Mouse (Mus musculus): ENCODE measurements at regions not wholly inside any gene's neighbourhood (a gene's known extent, or its start where the extent isn't known, plus 50 kb on each side); places are given as distances from the start of the nearest gene placed in this dataset.
A peak's percentile ranks its signal among the peaks of the same experiment; 100 is the strongest.

DNA sequence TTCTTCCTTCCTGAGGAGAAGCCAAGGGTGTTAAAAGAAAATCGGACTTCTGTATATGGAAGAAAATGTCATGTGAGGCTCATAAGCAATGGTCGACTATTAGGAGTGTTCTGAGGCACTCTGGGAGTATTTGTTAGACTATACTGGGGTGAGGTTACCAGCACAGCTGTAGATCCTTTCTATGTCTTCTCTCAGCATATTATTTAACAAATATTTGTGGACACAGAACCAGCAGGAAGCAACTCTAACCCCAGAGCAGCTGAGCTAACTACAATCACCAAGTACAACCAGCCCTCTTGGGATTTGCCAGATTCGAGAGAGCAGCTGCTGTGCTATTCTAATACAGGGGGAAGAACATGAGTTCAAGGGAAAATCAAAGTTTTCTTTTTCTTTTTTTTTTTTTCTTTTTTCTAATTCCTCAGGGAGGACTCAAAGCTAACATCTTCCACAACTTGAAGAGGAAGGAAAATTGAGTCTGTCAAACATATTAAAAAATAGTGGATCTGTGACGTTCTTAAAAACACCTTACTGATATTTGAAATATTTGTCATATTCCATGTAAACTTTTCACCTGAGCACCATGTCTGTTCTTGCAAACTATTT is 933.3 kb upstream of the Cited2 start:
- DNase-seq, result peak; percentile 66

DNA sequence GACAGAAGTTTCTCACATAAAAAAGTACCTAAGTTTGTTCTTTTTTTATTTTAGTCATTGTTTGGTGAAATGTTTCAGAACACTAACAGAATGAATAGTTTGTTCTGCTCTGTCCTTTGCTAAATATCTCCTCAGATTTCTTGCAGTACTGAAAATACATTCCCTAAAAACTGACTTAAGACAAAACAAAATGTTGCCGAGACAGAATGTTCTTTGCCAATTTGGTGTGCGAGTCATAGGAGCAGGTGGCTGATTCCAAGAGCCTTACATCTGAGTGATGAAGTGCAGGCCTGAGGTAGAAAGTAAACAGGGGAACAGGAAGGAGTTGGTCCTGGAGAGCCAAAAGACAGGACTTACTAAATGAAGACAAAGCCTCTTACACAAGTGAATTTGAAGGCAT is 919.0 kb upstream of the Cited2 start:
- no peak for DNase-seq

DNA sequence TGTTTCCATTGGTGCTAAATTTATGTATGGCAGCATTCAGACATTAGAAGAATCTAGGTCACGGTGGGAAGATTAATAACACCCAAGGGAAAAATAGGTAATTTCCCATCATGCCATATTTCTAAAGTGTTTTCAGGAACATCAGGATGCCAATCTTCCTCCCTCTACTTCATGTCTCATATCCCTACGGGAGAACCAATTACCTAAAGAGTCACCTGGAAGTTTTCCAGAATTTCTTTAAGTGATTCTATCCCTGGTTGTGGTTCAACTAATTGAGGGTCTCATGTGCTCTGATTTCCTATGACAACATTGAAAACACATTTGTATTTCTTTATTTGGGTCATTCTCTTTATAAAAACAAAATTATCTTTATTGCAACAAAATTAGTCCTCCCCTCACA is 912.3 kb upstream of the Cited2 start:
- DNase-seq, result no peak

DNA sequence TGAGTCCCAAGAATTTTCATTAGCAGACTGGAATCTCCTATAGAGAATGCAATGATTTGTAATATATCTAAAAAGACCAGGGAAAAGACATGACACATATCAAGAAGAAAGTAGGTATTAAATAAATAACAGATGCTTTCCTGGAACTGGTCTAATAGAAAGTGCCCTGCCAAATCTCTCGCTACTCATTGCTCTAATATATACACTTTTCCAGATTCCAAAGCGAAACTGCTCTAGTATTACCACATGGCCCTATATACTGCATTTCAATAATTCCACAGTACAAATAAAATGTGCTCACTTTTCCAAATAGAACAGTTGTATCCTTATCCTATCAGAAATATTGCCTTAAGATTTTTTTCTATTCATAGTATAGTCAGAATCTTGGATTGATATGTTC is 909.0 kb upstream of the Cited2 start:
- DNase-seq, result no peak

DNA sequence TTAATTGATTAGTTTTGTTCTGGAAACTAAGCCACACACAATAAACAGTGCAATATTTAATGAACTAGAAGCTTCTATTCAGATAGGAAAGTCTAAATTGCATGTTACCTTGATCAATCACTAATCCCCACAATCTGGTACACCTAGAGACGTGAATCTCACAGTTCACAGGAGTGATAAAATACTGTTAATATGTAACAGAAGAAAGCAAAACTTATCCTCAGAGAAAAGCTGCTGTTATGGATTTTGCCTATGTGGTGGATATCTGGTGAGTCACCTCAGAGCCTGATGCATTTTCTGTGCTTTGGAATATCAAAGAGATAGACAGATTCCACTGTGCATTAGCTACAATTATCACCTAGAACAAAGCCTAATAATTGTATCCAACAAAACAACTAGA is 861.5 kb upstream of the Cited2 start:
- no peak for DNase-seq

DNA sequence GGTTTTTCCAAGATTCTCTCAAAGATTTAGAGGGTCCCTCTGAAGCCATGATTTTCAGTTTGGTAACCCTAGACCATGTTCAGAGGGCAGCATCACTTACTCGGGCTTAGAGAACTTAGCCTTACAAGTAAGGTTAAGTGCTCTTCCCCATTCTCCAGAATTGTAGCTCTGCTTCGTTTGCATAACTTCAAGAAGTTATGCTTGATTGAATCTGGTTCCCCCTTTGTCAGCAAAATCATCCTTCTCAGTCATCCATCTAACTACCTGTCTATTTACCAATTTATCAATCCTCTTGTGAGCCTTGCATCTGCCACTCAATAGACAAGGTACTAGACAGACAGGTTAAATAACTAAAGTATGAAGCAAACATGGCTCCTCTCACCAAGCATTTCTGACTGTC is 856.1 kb upstream of the Cited2 start:
- DNase-seq, result no peak

DNA sequence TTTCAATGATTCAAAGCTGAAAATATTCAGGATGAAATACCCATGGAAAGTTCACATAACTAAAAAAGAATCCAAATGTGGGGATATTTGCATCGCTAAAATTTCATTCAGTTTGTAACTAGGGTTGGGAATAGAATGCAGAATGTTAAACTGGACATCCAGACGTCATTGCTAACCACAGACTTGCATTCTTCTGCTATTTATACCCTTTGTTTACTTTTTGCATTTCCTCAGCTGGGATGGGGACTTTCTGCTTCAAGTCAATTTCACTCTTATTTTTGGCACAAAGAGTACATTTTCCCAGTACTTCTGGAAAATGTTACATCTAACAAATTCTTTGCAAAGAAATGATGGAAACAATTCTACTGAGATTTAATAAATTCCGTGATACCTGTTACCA is 848.9 kb upstream of the Cited2 start:
- DNase-seq, result no peak

DNA sequence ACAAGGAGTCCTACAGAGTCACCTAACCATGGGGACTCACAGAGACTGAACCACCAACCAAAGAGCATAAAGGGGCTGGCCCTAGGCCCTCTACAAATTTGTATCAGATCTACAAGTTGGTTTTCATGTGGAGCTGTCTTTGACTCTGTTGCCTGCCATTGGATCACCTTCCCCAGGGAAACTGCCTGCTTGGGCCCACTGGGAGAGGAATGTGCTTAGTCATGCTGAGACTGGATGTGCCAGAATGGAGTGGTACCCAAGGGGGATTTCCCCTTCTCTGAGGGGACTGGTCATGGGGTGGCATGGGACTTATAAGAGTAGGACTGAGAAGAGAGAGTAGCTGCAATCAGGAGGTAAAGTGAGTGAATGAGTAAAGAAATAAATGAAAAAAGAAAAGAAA is 844.8 kb upstream of the Cited2 start:
- DNase-seq, result no peak

DNA sequence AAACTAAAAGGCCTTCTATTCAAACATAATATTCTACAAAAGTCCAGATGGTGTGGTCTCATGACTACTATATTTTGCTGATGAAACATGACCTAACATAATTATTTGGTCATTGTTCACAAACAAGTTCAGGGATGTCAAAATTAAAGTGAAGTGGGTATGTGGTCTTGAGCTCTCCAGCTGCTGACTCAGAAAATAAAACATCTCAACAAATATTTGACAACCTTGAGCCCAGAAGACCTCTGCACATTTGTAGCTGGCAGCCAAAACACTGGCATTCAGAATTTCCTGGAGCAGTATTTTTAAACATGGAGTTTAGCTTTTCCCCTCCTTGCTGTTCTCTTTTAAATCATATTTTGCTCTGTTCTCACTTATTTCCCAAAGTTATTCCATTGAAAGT is 829.7 kb upstream of the Cited2 start:
- no peak for DNase-seq

DNA sequence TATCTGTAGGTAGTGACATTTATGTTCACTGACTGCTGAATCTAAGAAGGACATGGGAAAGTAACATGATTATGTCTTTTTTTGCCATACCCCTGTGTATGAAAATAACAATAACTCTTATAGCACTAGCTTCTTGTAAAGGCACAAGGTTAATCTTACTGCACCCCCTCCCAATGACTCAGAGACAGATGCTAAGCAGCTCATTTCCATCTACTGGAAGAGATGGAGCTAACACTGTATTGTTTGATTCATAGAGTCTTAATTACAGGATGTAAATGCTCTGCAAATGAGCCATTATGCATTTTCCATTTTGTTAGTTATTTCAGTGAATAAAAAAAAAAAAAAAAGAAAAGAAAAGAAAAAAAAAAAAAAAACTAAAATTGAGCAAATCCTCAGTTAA is 827.7 kb upstream of the Cited2 start:
- no peak for DNase-seq

DNA sequence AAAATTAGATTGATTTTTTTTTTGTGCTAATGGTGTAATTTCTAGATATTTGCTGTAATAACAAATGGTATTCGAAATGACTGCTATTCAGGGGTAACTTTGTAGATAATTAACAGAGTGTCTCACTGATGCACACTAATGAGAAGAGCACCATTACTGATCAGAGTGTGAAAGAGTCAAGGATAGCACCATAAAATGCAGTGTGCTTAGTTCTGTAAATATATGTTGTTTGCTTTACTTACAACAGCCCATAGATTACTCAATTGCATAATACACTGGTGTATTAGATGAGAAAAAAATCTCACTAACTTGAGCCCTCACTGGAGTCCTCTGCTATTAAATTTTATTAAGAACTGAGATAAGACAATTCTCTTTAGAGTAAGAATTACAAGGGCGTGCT is 800.1 kb upstream of the Cited2 start:
- DNase-seq, result no peak

DNA sequence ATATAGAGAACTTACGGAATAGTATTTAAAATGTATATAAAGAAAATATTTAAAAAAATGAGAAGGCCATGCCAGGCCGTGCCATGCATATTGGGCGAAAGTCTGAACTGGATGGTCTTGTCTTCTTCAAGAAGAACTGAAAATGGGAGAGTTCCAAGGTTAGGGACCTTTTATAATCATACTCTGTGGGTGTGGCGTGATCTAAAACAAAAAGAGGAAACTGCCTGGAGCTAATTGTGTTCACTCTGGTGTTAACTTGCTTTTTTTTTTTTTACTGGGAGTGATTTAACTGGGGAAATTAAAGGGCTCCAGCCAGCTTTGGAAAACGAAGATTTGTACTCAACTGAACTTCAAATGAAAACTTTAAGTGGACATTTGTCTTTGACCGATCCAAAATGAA is 799.2 kb upstream of the Cited2 start:
- no peak for DNase-seq

DNA sequence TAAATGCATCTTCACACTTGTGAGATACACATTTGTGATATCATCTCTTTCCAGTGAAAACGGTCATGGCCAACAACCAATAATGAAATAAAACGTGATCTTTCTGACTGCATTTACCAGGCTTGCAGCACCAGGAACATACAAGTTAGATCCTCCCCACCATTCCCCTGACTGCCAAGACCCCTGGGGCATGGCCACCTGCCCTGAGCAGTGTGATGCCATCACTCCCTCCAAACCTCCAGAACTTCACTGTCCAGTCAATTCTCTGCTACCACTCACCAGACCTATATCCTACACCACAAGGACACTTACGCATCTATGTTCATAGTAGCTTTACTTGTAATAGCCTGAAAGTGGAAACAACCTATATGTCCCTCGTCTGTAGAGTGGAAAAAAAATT is 785.3 kb upstream of the Cited2 start:
- DNase-seq, result no peak

DNA sequence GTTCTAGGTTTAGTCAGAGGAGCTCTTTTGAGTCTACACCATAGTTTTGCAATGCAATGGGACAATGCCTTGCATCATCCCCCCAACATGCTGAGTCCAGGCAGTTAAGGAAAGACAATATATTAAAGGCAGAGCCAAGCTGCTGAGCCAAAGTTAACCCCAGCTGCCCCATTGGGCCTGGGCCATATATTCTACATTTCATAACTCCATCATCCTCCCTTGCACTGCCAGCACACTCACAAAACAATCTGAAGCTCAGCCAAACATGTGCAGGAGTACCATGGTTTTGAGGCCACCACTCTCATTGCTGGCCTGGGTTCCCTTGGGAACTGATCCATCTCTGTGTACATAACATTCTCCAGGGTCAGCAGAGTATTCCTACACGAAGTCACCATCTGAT is 771.4 kb upstream of the Cited2 start:
- DNase-seq, result no peak

DNA sequence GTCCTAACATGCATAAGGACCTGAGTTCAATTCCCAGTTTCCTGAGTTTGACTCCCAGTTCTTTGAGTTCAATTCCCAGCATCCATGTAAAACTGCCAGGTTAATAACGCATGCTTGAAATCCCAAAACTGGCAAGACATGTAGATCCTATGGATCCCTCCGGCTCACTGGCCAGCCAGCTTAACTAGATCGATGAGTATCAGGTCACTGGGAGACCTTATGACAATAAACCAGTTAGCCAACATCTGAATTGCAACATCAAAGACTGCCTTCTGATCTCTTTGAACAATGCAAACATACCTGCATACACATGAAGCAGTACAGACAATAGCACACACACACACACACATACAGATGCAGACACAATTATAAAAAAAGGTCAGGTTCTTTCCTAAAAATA is 762.0 kb upstream of the Cited2 start:
- no peak for DNase-seq

DNA sequence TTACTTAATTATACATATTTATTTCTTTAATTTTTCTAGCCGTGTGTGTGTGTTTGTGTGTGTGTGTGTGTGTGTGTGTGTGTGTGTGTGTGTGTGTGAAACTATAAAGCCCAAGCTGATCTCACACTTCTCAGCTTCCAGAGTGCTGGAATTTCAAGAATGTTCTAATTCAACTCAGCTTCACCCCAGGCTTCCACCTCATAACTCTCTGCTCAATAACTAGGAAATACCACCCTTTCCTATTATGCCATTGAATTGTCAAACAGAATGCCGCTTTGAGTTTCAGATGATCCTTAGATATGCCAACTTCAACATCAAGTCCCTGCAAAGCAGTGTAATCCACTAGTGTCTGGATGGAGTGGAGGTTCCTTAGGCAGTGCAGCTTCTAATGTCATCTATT is 760.6 kb upstream of the Cited2 start:
- DNase-seq, result peak; percentile 14

DNA sequence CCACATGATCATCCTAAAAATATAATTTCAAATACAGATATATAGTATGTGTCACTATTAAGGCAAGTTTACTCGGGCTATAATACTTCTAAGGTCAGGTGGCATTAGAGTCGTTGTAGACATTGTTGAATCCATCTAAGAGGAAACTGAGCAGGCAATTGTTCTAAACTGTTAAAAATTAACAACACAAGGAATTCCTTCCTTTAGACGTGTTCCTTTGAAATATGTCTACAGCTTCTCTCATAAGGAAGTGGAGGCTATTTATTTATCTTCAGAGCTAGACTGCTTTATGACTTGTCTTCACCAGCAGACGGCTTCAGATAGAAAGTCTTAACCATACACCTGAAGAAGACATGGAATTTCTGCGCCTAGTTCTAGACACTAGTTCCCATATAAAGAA is 744.2 kb upstream of the Cited2 start:
- no peak for DNase-seq

DNA sequence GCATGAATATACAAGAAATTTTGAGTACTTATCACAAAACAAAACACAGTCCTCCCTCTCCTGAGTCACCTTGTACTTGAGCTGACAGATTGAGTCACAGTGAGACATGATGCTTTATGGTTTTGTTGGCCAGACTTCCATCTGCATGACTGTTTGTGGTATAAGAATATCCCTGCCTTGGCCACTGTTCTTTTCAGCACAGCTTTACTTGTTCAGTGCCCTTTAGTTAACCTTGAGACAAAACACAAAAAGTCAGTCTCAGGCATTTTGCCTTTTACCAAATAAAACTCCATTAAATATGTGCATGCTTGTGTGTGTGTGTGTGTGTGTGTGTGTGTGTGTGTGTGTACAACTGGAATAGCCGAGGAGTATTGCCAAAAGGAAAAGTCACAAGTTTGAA is 732.8 kb upstream of the Cited2 start:
- no peak for DNase-seq

DNA sequence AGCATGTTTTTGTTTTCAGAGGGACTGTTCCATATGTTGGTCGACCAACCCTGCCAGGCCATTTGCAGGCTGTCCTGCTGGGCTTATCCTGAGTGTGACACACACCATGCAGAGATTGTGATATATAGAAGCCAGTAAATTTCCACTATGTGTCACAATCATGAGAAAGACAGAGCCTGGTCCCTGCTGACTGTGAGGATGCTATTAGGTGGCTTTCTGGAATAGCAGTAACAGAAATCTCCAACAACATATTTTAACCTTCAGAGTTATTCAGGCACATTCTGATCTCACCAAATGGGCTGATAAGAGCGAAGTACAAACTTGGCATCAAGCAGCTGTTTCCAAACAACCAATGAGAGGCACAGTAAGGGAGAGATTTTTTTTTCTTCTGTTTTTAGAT is 729.2 kb upstream of the Cited2 start:
- no peak for DNase-seq

DNA sequence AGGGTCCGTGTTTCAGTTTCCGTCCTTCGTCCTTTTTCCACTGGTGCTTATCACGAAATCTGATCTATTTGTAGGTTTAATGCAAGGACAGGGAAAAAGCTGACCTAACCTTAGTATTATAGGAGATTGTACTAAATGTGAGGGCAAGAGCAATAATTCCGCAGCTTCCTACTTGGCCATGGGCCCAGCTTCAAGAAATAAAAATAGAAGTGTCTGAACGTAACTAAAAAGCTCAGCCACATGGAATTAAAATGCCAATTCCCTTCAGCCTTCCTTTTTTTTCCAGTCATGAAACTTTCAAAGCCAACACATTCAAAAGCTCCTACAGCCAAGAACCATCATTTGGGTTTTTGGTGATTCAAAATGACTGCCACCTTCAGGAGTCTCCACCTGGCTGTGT is 728.5 kb upstream of the Cited2 start:
- DNase-seq, result no peak

DNA sequence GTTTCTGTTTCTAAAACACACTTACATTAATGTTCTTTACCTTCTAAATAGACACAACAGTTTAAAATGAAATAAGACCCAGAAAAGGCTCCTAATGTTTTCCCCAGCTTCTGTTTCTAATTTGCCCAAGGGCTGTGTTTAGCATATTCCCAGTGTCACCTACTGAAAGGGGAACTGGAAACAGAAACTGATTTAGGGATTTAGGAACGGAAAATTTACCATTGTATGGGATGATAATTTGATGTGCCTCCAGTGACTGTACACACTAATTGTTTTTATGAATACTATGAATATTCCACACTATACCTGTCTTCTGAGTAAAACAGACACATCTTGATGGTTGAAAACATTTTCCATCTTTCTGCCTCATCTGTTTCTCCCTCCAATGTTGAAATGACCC is 728.0 kb upstream of the Cited2 start:
- DNase-seq, result no peak

DNA sequence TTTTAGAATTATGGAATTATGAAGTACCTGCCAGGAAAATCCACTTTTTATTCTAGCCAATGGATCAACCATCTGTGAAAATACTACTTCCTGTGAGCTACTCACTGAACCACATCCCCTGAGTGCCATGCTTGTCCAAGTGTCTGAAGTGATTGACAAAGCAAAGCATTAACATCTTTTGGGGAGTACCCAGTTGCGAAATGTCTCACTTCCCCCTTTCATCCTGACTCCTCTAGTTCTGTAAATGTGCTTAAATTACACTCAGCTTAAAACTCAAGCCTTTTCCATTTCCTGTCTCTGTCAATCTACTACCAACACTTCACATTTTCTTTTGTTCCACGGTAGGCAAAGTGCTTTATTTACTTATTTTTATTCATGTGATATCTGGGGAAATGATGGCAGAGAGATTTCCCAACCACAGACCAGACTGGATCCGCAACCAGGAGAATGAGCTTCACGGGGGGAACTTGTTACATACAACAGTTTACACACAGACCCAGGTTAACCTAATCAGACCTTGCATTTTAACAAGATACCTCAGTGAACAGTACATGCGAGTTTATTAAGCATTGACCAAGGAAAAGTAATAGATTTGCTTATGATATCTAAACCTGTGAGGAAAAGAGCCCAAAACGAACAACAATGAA is 726.1 kb upstream of the Cited2 start:
- no peak for DNase-seq

DNA sequence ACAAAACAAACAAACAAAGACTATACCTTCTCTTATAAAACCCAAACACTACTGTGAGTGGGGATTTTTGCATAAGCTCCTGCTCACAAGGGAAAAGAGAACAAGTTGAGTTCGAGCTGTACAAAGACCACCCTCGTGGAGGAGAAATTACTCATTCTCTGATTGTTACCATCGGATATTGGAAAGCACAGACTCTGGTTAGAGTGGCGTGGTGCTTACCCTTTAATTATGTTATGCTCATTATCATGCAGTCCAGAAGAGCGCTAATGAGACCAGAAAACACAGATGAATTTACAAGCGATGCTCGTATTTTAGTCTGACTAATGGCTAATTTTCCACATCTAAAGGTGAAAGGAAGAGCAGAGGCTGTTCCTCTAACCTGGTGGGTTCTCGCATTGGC is 721.7 kb upstream of the Cited2 start:
- no peak for DNase-seq

DNA sequence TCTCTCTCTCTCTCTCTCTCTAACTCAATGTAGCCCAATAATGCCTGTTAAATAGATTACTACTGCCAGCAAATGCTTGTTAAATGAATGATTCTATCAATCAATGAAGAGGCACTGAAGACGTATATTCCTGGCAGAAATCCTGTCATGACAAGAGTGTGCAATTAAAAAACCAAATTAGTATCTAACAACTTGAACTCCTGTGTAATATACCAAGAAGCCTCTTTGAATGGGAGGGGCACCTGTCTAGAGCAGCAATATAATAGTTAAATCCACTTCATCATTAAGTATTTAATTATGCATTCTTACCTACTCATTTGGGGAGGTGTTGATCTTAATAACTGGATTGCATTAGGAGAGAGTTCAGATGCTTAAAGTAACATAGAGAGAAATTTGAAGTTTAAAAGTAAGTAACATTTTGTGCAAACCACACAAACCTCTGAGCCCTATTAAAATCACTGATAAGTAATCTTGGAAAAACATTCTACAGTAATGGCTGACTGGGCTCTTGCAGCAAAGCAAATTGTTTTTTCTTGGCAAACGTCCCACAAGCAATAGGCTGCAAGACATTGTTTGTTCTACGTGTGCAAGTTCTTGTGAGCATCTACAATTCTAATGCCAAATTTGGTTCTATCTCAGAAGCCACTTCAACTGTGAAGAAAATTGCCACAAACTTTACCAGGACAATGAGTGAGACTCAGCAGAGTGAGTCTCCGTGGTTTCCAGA is 719.7 kb upstream of the Cited2 start:
- no peak for DNase-seq

DNA sequence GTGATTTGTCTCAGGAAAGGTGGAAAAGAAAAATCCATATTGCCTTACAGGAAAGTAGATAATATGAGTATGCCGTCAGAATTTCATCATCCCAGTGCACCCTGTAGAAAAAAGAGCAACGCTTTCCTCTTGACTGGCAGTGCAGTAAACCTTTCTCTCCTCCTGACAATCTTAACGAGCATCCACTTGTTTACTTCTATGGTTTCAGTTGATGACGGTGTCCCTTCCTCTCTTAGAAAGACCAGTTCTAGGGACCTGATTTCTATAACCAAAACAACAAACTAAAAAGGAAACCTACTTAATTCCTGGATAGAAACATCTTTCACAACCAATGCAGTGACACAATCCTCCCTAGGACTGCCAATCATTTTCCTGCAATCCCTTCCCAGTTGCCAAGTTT is 714.3 kb upstream of the Cited2 start:
- no peak for DNase-seq

All from embryo, embryonic 11 days (tissue).